Mouse (Mus musculus): ENCODE data around the gene Sh3bgrl2. TPM values are rescaled to one million over a fixed set of nuclear protein-coding genes. Genes with fewer than 3 reads are reported as not detected.

Gene Sh3bgrl2
- polyA plus RNA-seq, 1 experiment, result 23.1 TPM

GRCm38 (mm10) chr9:83589063-83589462, 40.9 kb downstream of the Sh3bgrl2 start:
- Histone ChIP-seq H3K27me3 (ENCODE audit: control insufficient read depth, insufficient read depth, low read length, poor library complexity, severe bottlenecking) (no peaks in the 10 kb centered on the region), H3K4me1 (ENCODE audit: control insufficient read depth, insufficient read depth, low read length) (no peaks in the 10 kb centered on the region), H3K27ac (ENCODE audit: insufficient read depth, low read length) (no peak overlapping the region), H3K9ac (ENCODE audit: low read depth, poor library complexity, severe bottlenecking) (no peak overlapping the region), H3K4me3 (ENCODE audit: low read depth, low read length) (no peak overlapping the region), H3K36me3 (ENCODE audit: control insufficient read depth, insufficient read depth, low read length, poor library complexity, severe bottlenecking) (no peaks in the 10 kb centered on the region), H3K9me3 (replicated peaks; ENCODE audit: control insufficient read depth, insufficient read depth, low read length, poor library complexity, severe bottlenecking) (peaks cover 11% of the 10 kb centered on the region)
- TF ChIP-seq EP300 (IDR thresholded peaks at IDR 0.05; ENCODE audit: insufficient read depth, low read depth, low read length) (no peak), CTCF (IDR thresholded peaks at IDR 0.05; ENCODE audit: low read depth, low read length) (no peak)

GRCm38 (mm10) chr9:83589680-83590467, 41.7 kb downstream of the Sh3bgrl2 start:
- Histone ChIP-seq H3K4me1 (ENCODE audit: control insufficient read depth, insufficient read depth, low read length) (no peaks in the 10 kb centered on the region), H3K9me3 (replicated peaks; ENCODE audit: control insufficient read depth, insufficient read depth, low read length, poor library complexity, severe bottlenecking) (peaks cover 11% of the 10 kb centered on the region), H3K36me3 (ENCODE audit: control insufficient read depth, insufficient read depth, low read length, poor library complexity, severe bottlenecking) (no peaks in the 10 kb centered on the region), H3K4me3 (ENCODE audit: low read depth, low read length) (no peak overlapping the region), H3K9ac (ENCODE audit: low read depth, poor library complexity, severe bottlenecking) (no peak overlapping the region), H3K27me3 (ENCODE audit: control insufficient read depth, insufficient read depth, low read length, poor library complexity, severe bottlenecking) (no peaks in the 10 kb centered on the region), H3K27ac (ENCODE audit: insufficient read depth, low read length) (no peak overlapping the region)
- TF ChIP-seq EP300 (IDR thresholded peaks at IDR 0.05; ENCODE audit: insufficient read depth, low read depth, low read length) (no peak), POLR2A (IDR thresholded peaks at IDR 0.05; ENCODE audit: insufficient read depth, low read length) (no peak), CTCF (IDR thresholded peaks at IDR 0.05; ENCODE audit: low read depth, low read length) (no peak)

- no peaks in the 10 kb centered on the region for H3K36me3 ChIP-seq (ENCODE audit: control insufficient read depth, insufficient read depth, low read length, poor library complexity, severe bottlenecking)
- H3K4me1 ChIP-seq (ENCODE audit: control insufficient read depth, insufficient read depth, low read length), result no peaks in the 10 kb centered on the region
- H3K27ac ChIP-seq (ENCODE audit: insufficient read depth, low read length), result no peak overlapping the region
- H3K27me3 ChIP-seq (ENCODE audit: control insufficient read depth, insufficient read depth, low read length, poor library complexity, severe bottlenecking), result no peaks in the 10 kb centered on the region
- H3K9ac ChIP-seq (ENCODE audit: low read depth, poor library complexity, severe bottlenecking), result no peak overlapping the region
- TF ChIP-seq POLR2A (IDR thresholded peaks at IDR 0.05; ENCODE audit: insufficient read depth, low read length), result no peak
- TF ChIP-seq CTCF (IDR thresholded peaks at IDR 0.05; ENCODE audit: low read depth, low read length), result no peak
- TF ChIP-seq EP300 (IDR thresholded peaks at IDR 0.05; ENCODE audit: insufficient read depth, low read depth, low read length), result no peak
- peaks cover 11% of the 10 kb centered on the region for H3K9me3 ChIP-seq (replicated peaks; ENCODE audit: control insufficient read depth, insufficient read depth, low read length, poor library complexity, severe bottlenecking)
- no peak overlapping the region for H3K4me3 ChIP-seq (ENCODE audit: low read depth, low read length)
These were observed 43.8 kb downstream of the Sh3bgrl2 start for GRCm38 (mm10) chr9:83591848-83592456.

- H3K9ac ChIP-seq (ENCODE audit: low read depth, poor library complexity, severe bottlenecking), result no peak overlapping the region
- 0 out of 2 replicates have a peak, but pooled peaks cover 4% of the 10 kb centered on the region for H3K36me3 ChIP-seq (ENCODE audit: control insufficient read depth, insufficient read depth, low read length, poor library complexity, severe bottlenecking)
- peaks cover 3% of the 10 kb centered on the region for H3K9me3 ChIP-seq (replicated peaks; ENCODE audit: control insufficient read depth, insufficient read depth, low read length, poor library complexity, severe bottlenecking)
- H3K27ac ChIP-seq (ENCODE audit: insufficient read depth, low read length), result no peak overlapping the region
- TF ChIP-seq CTCF (IDR thresholded peaks at IDR 0.05; ENCODE audit: low read depth, low read length) (no peak), POLR2A (IDR thresholded peaks at IDR 0.05; ENCODE audit: insufficient read depth, low read length) (no peak), EP300 (IDR thresholded peaks at IDR 0.05; ENCODE audit: insufficient read depth, low read depth, low read length) (no peak)
- H3K4me1 ChIP-seq (ENCODE audit: control insufficient read depth, insufficient read depth, low read length), result no peaks in the 10 kb centered on the region
- no peak overlapping the region for H3K4me3 ChIP-seq (ENCODE audit: low read depth, low read length)
- H3K27me3 ChIP-seq (ENCODE audit: control insufficient read depth, insufficient read depth, low read length, poor library complexity, severe bottlenecking), result no peaks in the 10 kb centered on the region
These were observed 45.7 kb downstream of the Sh3bgrl2 start for GRCm38 (mm10) chr9:83593811-83594210.

GRCm38 (mm10) chr9:83596132-83596531, 48.0 kb downstream of the Sh3bgrl2 start:
- Histone ChIP-seq H3K4me3 (ENCODE audit: low read depth, low read length) (no peak overlapping the region), H3K9me3 (replicated peaks; ENCODE audit: control insufficient read depth, insufficient read depth, low read length, poor library complexity, severe bottlenecking) (no peaks in the 10 kb centered on the region), H3K4me1 (ENCODE audit: control insufficient read depth, insufficient read depth, low read length) (no peaks in the 10 kb centered on the region), H3K9ac (ENCODE audit: low read depth, poor library complexity, severe bottlenecking) (no peak overlapping the region), H3K27me3 (ENCODE audit: control insufficient read depth, insufficient read depth, low read length, poor library complexity, severe bottlenecking) (no peaks in the 10 kb centered on the region), H3K36me3 (ENCODE audit: control insufficient read depth, insufficient read depth, low read length, poor library complexity, severe bottlenecking) (0 out of 2 replicates have a peak, but pooled peaks cover 4% of the 10 kb centered on the region), H3K27ac (ENCODE audit: insufficient read depth, low read length) (no peak overlapping the region)
- TF ChIP-seq EP300 (IDR thresholded peaks at IDR 0.05; ENCODE audit: insufficient read depth, low read depth, low read length) (no peak), POLR2A (IDR thresholded peaks at IDR 0.05; ENCODE audit: insufficient read depth, low read length) (no peak), CTCF (IDR thresholded peaks at IDR 0.05; ENCODE audit: low read depth, low read length) (no peak)

All from ES-Bruce4 (cell line).